Mouse (Mus musculus) adrenal gland, postnatal 10 days (tissue): ENCODE measurements at regions not wholly inside any gene's neighbourhood (a gene's known extent, or its start where the extent isn't known, plus 50 kb on each side); places are given as distances from the start of the nearest gene placed in this dataset.
A peak's percentile ranks its signal among the peaks of the same experiment; 100 is the strongest.

Experiments used
- DNase-seq: peaks from one replicate; pipeline ENCODE4 v3.0.0; 2021; ENCODE audit warnings: mixed read lengths

GRCm38 (mm10) chr13:71239782-71240181, 398.2 kb upstream of the Adamts16 start:
- DNase-seq: no peak

- no peak for DNase-seq
These were observed 393.7 kb upstream of the Adamts16 start for GRCm38 (mm10) chr13:71235338-71235737.

DNA sequence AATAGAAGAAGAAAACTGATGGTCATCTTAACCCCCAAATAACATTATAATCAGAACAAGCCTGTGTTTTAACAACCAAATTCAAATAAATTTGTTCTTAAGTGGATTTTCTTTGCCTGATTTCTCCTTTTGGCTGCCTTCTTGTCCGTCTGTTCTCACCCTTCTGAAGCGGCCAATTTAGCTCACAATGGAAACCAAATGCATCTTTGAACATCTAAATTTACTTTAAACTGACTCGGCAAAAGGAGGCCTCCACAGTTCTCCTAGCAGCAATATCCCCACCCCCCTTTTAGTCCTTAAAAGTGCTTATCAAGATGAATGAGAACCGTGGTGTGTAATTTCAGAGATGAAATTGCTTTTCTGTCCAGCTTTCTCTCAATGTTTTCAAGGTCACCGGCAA, 389.6 kb upstream of the Adamts16 start:
- DNase-seq: no peak

DNA sequence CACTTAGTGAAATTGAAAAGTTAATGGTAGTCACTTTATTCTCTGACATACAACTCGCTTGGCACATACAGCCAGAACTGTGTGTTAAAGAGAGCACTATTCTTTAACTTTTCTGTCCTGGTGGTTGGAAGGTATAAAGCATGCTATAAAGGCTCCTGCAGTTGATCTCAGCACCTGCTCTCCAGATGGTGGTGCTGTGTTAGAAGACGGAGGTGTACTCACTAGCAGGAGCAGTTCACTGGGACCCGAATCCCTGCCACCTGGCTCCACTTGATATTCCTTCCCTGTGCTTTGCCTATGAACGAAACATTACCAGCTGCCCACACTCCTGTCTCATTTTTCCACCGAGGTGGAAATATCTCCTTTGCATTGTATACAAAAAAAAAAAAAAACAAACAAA, 373.2 kb upstream of the Adamts16 start:
- DNase-seq: no peak

DNA sequence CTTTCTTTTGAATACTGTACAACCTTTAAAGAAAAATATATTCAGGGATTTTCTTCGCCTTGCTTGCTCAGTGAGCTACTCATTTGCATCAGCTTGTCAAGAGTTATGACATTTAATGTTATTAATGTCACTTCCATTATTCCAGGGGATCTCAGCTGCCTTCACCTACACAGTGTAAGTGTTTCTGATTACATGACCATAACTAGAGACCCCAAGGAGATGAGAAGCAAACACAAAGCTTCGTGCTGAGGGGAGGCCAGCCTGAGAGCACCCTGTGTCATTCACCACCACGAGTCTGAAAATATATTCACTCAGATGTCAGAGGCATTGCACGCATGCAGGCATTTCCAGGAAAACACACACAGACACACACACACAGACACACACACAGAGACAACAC, 369.8 kb upstream of the Adamts16 start:
- DNase-seq: no peak

DNA sequence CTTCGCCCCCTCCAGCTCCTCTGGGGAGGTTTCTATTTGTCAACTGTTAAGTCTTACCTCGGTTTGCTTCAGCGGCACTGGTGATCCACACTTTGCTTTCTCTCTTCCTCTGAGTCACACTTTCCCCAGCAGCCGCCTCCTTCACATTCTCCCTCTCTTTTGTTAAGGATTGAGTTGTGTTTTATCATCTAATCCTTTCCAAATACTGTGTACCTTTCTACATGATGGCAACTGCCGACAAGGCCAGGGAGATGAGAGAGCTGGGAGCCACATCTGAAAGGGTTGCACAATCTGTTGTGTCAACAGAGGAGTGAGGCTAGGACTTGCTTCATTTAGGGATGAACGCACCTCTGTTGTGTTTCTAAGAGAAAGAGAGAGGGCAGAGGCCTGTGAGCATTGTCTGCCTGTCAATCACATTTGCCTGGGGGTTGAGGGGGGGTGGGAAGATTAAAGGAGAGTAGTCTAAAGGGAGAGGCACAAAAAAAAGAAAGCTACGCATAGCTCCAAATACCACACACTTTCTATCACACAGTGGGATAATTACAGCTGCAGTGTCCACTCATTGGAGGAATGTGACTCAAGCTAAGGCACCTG, 369.1 kb upstream of the Adamts16 start:
- no peak for DNase-seq

DNA sequence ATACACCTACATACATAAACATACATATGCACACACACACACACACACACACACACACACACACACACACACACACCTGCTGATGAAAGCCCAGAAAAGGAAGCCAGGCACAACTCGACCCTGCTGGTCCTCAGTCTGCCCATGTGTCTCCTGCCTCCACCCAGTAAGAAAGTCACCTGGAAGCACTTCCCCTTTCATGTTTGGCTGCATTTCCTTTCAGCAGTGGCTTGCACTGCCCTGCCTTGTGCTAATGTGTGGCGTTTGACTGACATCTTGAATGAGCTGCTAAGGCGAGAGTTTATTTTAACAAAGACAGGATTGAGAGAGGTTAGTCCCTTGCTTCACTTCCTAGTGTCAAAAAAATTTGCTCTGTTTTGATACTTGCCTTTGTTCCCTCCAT, 364.1 kb upstream of the Adamts16 start:
- DNase-seq: no peak

DNA sequence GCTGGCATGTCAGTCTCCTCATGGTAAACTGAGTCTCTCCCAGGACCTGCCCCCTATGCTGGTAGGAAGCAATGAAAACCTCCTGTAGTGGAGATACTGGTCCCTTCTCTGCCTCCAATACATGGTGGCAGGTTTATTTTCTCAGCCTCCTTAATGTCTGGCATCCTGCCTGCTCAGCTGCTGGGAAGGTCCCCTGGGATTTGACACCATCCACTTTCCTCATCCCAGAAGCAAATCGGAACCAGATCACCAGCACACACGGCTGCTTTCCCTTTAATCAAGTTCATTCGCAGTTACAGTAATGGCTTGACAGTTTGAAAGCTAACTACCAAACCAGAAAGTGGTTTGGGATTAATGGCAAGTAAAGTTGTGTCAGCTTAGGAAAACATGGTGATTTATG, 359.0 kb upstream of the Adamts16 start:
- peak; percentile 8 for DNase-seq

DNA sequence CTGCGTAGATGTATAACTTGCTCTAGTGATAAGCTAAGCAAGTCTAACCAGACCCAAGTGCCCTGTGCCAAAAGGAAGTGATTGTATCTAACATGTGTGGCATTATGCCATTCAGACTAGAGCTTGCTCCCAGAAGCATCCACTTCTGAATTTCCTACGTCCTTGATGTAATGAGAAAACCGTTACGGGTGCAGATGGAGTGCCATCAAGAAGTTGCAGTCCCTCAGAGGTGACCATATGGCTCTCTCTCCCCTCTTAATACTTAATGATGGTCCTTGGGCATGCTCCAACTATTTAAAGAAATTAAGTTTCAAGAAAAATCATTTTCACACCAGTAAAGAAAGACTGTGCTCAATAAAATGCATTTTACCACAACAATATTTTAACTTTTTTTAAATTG, 354.1 kb upstream of the Adamts16 start:
- no peak for DNase-seq

DNA sequence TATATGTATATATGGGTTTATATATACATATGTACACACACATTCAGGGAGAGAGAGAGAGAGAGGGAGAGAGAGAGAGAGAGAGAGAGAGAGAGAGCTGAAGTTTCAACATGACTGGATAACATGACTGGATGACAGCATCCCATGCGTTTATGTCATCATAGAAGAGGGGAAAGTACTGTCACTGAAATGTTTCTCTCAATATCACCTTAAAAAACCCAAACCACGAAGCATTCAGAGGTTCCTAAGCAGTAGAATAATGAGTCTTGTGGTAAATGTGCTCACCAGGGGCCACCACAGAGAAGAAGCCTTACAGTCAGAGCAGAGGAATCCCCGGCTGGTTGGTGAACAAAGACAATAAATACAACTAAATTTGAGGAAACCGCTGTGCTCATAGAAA, 342.9 kb upstream of the Adamts16 start:
- no peak for DNase-seq

DNA sequence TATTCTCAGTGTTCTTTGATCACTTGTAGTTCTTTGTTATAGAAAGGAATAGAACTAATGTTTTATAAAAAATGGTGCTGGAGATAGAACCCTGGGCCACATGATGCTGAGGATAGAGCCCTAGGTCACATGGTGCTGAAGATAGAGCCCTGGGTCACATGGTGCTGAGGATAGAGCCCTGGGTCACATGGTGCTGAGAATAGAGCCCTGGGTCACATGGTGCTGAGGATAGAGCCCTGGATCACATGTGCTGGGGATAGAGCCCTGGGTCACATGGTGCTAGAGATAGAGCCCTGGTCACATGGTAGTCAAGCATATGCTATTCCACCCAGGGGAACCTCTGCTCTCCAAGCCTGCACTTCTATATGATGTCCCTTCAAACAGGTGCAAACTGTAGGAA, 337.5 kb upstream of the Adamts16 start:
- DNase-seq: no peak

- DNase-seq: no peak
These were observed 332.7 kb upstream of the Adamts16 start for GRCm38 (mm10) chr13:71174335-71174734.

DNA sequence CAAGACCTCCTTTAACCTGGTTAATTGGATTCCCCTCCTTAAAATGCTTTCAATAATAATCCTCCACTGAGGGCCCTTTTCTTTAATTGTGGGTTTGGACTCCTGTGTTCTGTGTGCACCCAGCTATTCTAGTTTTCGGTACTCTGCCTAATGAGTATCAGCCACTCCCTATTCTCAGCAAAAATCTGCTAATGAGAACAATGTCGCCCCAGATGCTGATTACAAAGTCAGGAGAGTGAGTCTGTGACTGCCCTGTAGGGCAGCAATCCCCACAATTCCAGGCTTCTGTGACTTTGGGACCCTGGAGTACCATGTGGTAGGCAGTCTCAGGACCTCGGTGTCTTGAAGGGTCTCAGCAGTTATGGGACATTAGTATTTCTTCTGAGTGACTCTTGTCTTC, 324.6 kb upstream of the Adamts16 start:
- DNase-seq: no peak

GRCm38 (mm10) chr13:71165096-71165920, 323.7 kb upstream of the Adamts16 start:
- DNase-seq: no peak

- DNase-seq: no peak
These were observed 322.4 kb upstream of the Adamts16 start for GRCm38 (mm10) chr13:71164012-71164411.

DNA sequence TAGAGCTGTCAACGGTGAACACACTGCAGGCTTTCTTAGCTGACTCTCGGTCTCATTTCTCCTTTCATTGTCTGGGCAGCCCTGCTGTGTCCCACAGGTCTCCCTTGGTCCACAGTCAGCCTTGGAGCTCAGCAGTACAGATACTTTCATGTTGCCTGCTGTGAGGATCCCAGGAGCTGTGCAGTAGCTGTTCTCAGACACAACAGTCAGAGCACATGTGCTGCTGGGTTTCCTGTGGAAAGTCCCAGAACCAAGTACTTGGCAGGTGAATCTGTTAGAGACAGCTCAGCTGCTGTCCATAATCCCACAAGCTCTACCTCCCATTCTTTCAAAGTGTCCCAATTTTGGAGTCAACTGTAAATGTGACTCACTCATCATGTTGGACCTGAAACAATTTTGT, 321.3 kb upstream of the Adamts16 start:
- DNase-seq: no peak

DNA sequence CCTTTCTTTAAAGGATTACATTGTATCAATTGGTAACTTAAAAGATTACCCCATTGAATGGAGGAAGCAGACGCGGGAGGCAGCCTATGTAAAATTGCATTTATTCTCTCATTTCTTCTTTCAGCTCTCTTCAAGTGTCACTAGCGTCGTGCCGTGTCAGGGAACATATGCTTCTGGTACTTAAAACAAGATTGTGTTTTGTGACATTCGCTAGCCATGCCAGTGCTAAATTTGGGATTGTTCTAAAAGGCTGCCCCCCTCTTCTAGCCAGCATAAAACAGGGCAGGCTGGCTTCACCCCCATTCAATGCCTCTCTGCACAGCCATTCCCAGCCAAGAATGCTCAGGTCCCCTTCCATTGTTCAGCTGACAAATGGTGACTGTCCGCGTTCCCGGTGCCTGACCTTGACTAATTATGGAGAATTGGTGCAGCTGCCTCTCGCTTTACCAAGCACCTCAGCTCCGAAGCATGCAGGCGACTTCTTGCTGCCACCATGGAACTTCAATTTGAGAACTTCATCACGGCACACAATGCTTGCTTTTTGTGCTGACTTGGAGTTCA, 316.8 kb upstream of the Adamts16 start:
- DNase-seq: no peak

DNA sequence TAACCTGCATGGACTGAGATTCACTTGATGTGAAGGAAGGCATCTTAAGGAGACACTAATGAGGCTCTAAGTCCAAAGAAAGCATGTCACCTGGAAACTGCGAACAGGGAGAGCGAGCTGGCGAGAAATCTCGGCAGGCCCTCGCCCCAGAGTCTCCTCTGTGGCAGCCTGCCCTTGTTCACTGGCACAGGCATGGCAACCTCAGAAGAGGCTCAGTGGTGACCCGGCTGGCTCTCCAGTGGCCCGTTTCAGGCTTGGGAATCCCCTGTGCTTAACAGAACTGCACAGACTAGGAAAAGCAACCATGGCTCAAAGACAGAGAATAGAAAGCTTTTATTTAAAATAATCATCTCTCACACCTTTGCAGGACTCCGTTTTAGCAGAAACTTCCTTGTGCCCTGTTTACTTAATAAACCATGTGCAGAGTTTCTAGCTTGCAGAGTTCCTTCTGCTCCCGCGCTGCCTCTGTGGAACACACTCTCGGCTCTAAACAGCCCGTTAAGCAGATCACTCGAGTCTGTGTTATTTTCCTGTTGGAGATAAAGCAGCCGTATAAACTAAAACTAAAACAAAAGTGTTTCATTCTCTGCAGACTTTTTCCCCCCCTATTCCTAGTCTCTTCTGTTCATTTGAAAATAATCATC, 316.2 kb upstream of the Adamts16 start:
- no peak for DNase-seq

GRCm38 (mm10) chr13:71150092-71150491, 308.5 kb upstream of the Adamts16 start:
- DNase-seq: no peak

- DNase-seq: no peak
These were observed 307.7 kb upstream of the Adamts16 start for GRCm38 (mm10) chr13:71149303-71149696.

DNA sequence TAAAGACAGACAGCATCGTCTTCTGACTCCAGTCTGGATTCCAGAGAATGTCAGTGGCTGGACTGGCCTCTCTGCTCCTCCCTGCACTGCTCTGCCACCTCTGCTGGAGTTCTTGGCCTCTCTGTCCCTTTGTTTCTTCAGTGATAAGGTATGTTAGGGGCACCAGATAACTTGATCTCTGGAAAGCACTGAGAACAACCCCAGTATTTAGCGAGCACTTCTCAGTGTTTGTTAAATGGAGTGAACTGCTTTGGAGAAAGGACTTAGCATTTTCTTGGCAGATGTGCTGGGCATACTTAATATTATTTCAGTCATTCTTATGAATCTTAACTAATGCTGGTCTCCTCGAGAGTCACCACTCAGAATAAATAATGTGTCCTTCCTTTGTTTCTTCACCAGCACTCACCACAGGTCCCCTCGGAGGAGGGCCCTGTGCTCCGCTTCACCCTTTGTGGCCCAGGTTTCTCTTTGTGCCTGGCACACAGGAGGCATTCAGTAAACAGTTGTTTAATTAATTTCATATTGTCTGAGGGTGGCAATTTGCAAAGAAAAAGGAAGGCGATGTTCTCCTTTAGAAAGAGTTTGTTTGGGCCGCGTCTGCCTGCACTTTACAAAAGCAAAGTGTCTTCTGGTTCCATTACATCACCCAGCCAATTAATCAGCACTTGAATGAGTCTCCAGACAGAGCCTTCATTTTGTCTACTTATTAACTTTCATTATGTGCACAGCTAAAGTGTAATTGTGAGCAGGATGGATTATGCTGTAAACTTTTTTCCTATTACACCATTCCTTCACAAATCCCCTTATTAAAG, 307.1 kb upstream of the Adamts16 start:
- DNase-seq: no peak

GRCm38 (mm10) chr13:71146859-71147443, 305.3 kb upstream of the Adamts16 start:
- DNase-seq: no peak
